Mouse (Mus musculus) mammary gland, adult 2 months (tissue): ENCODE results near the gene Mrps17. TPM values are rescaled to one million over a fixed set of nuclear protein-coding genes. Genes with fewer than 3 reads are reported as not detected.

Experiments
- polyA plus RNA-seq: library from polyadenylated mRNA; depleted of rRNA; stranded (reverse); fragments of >200 nt; gene quantifications from 2 replicates; pipeline ENCODE4 v1.2.3, GENCODE M21; 2012; ENCODE audit warnings: low replicate concordance; rRNA removed

Mrps17 gene
- 45.9 and 83.8 TPM in 2 replicates for polyA plus RNA-seq

GRCm38 (mm10) chr5:129715326-129715861 lies at the start of gene Mrps17:
Gene Mrps17, plus strand, starts transcription at chr5:129715497.

DNA sequence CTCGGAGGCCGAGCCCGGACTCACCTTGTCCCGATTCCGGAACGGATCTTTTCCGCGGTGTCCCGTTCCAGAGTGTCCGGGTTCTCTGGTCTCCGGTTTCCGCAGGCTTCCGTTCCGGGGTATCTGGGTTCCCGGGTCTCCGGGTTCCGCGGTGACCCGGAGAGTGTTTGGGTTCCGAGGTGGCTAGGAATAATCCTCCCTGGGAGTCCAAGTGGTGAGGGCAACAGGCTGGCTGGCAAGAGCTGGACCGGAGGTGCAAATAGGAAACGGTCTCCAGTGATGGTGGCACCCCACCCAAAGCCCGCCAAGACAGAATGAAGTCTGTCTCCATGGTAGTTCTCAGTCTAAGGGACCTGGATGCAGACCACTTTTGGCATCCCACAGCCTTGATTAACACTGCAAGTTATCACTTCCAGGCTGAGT lies 45.2 kb upstream of the Mrps17 start, which contains the start of gene Zfp11:
Zfp11 (minus strand) TSS at position 64 of the 423 bp plus-strand sequence.

DNA sequence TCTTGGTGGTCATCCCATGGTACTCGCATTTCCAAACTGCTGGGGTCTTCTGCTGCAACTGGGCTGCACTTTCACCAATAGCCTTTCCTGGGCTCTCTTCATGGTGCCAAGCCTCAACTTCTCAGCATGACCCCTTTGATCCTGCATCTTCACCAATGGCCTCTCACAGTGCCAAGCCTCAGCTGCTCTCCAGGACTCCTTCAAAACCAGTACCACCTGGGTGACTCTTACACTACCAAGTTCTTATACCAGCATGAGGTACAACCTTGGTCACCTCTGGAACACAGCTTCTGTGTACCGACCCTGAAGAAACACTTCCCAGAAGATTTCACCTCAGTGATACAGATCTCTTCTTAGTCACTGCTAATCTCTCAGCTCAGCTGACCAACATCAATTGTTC lies 6.9 kb upstream of the Mrps17 start, which contains the start of gene Sept14:
Sept14 (minus strand) TSS at position 101 of the 400 bp plus-strand sequence.

DNA sequence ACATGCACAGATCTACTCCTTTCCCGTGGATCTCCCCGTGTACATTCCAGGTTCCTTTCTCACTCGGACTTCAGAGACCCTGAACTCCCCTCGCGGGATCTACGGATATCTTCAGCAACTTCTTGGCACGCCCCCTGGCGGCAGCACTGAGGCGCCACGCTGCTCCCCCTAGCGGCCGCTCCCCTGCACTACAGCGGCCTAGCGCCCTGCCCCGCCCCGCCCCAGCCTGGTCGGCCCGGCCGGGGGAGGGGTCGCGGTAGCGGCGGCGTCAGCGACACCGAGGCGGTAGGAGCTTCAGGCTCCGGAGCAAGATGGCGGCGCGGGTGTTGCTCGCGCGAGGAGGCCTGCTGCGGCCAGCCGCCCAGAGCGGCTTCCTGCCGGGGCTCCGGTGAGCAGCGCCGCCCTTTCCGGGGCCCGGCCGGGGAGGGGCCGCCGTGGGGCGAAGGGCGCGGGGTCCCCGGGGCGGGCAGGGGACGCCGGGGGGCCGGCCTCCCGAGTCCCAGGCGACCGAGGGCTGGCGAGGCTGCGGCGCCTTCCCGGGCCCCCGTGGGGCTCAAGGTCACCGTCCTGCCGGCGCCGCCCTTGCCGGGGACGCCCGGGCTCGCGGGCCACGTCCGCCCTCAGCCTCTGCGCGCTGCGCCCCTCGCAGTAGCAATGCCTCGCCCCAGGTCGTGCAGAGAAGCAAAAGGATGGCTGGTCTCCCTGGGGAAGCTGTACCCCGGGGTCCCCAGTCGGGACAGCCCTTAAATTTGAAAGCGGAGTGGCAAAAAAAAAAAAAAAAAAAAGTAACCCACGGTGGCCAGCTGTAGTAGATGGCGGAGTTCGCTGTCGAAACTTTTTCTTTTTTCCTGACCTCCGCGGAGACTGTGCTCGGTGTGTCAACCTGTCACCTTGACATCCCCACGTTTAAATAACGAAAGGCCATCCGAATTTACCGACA lies 9.8 kb downstream of the Mrps17 start, which contains the start of gene Nipsnap2:
Nipsnap2 (plus strand) TSS at position 230 of the 940 bp plus-strand sequence.

Other genes starting within 250 kb of the Mrps17 start
- 84.9 and 104 TPM in 2 replicates for gene Sfswap, start 214.3 kb upstream of the Mrps17 start, polyA plus RNA-seq
- gene Mmp17, start 131.3 kb upstream of the Mrps17 start, polyA plus RNA-seq, result 2.0 TPM in 2 replicates
- 1.1 and 2.5 TPM in 2 replicates for gene Zfp11, start 45.4 kb upstream of the Mrps17 start, polyA plus RNA-seq
- gene Sept14, start 7.0 kb upstream of the Mrps17 start, polyA plus RNA-seq, result not detected in 2 replicates
- 38.0 and 95.0 TPM in 2 replicates for gene Nipsnap2, start 9.6 kb downstream of the Mrps17 start, polyA plus RNA-seq
- 26.4 and 48.6 TPM in 2 replicates for gene Psph, start 72.0 kb downstream of the Mrps17 start, polyA plus RNA-seq
- 20.4 and 25.6 TPM in 2 replicates for gene Sumf2, start 131.5 kb downstream of the Mrps17 start, polyA plus RNA-seq
- gene Chchd2, start 172.0 kb downstream of the Mrps17 start, polyA plus RNA-seq, result 1,016 and 2,460 TPM in 2 replicates
- gene Zbed5, start 180.2 kb downstream of the Mrps17 start, polyA plus RNA-seq, result 1.5 and 2.5 TPM in 2 replicates
- 8.4 and 93.8 TPM in 2 replicates for gene Phkg1, start 183.1 kb downstream of the Mrps17 start, polyA plus RNA-seq
- 6.3 and 16.3 TPM in 2 replicates for gene Nupr1l, start 193.0 kb downstream of the Mrps17 start, polyA plus RNA-seq
- 16.9 and 40.6 TPM in 2 replicates for gene Vkorc1l1, start 226.5 kb downstream of the Mrps17 start, polyA plus RNA-seq